Mouse (Mus musculus): ENCODE measurements at regions not wholly inside any gene's neighbourhood (a gene's known extent, or its start where the extent isn't known, plus 50 kb on each side); places are given as distances from the start of the nearest gene placed in this dataset.

DNA sequence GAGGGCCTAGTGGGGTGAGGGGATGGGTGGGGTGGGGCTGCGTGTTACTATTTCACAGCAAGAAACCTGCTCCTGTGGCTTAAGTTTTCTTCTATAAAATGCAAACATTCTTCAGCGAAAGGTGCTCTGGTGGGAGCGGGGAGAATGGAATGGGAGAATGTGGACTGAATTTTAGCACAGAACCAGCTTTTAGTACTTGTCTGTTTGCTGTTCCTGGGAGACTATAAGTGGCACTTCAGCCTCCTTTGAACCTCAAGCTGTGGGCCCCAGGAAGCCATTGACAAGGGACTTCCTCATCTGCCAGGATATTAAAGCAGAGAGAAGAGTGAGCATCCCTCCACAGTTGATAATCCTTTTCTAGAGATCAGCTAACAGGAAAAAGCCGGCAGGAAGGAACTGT is 580.2 kb downstream of the Zfp706 start:
- DNase-seq (ENCODE audit: low read depth, low spot score), result no peak

DNA sequence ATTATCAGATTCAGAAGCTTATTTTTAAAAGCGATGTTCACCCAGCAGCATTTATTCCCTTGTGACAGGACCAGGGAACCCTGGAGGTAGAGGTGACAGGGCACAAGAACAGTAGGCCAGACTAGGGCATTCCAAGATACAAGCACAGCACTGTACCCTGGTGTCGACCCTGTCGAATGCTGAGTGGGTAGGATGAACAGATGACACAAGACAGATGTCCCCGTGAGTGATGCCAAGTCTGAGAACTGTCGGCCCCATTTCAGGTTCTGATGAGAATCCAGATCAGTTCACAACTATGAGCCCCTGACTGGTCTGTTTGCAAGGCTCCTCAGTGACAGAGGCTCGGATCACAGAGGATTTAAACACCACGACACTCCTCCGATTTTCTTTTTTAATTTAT is 581.7 kb downstream of the Zfp706 start:
- DNase-seq (ENCODE audit: low read depth, low spot score), result no peak

- no peak for DNase-seq (ENCODE audit: low read depth, low spot score)
These were observed 583.5 kb downstream of the Zfp706 start for GRCm38 (mm10) chr15:36424047-36424446.

- DNase-seq (ENCODE audit: low read depth, low spot score), result no peak
These were observed 584.8 kb downstream of the Zfp706 start for GRCm38 (mm10) chr15:36422781-36423180.

- DNase-seq (ENCODE audit: low read depth, low spot score), result no peak
These were observed 587.6 kb downstream of the Zfp706 start for GRCm38 (mm10) chr15:36419943-36420480.

DNA sequence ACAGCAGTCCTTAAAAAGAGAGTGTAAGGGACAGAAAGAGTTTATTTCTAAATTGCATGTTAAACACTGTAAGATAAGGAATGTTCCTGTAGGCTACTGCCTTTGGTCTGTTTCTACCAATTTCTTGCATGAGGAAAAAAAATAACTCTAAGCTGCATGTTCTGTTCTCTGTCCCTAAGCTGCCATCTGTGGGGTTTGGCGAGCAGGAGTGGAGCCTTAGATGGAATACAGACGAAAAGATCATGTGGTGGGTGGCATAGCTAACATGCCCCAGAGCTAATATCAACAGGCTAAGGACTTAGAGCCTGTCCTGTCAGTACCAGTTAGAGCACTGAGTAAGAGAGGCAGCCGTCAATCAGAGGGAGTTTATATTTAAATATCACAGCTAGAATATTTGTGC is 590.1 kb downstream of the Zfp706 start:
- DNase-seq (ENCODE audit: low read depth, low spot score), result no peak

GRCm38 (mm10) chr15:36415552-36416249 is 591.9 kb downstream of the Zfp706 start:
- no peak for DNase-seq (ENCODE audit: low read depth, low spot score)

DNA sequence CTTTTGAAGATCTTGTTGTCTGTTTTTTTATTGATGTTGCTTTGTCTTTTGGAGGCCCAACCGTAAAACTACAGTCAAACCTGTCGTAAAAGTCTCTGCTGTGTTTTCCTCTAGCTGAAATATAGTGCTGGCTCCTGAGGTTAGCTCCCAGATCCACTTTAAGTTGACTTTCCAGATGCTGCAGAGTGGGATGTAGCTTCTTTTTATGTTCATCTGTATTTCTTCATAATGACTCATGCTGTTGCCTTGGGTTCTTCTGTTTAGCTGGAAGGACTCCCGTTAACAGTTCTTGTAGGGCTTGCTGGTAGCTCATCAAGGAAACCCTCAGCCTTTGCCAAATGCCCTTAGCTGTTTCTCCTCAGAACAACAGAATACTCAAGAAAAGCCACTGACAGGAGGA is 595.6 kb downstream of the Zfp706 start:
- no peak for DNase-seq (ENCODE audit: low read depth, low spot score)

GRCm38 (mm10) chr15:36405446-36405845 is 602.1 kb downstream of the Zfp706 start:
- no peak for DNase-seq (ENCODE audit: low read depth, low spot score)

- no peak for DNase-seq (ENCODE audit: low read depth, low spot score)
These were observed 604.0 kb downstream of the Zfp706 start for GRCm38 (mm10) chr15:36403336-36404119.

DNA sequence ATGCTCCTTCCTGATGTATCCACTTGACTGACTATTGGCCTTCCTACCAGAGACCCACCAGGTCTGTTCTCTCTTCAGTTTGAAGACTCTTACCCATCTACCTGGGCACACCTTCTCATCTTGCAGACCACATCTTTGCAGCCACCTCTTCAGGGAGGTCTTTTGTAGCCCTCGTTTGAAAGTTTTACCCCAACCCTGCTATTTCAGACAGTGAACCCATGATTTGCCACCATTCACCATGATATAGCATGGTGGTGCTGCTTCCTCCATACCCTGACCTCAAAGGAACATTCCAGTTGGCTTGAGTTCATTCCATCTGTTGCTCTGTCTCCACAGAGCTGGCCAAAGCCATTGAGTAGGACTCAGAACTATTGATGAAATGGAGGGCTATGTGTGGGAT is 605.5 kb downstream of the Zfp706 start:
- no peak for DNase-seq (ENCODE audit: low read depth, low spot score)

DNA sequence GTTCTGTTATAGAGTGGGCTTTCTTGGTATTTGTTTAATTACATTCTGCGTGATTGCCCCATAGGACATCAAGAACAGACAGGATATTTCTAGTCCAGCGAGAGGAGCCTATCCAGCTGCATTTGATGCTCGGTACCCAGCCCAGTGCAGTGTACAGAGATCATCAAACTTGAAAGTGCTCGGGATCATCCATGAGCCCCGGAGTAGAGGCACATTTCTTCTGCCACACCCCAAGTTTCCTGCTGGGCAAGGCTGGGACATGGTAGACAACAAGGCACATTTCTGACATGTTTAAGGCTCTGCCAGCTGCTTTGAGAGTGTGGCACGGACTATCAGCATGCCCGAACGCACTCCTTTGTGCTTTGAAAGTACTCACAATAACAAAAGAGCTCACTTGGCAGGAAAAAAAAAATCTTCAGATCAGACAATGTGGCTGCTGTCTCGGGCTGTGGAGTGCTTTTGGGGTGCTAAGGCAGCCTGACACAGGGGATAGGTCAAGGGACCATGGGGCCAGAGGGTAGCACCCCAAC is 607.2 kb downstream of the Zfp706 start:
- DNase-seq (ENCODE audit: low read depth, low spot score), result no peak

GRCm38 (mm10) chr15:36399355-36400012 is 608.1 kb downstream of the Zfp706 start:
- DNase-seq (ENCODE audit: low read depth, low spot score), result no peak

- DNase-seq (ENCODE audit: low read depth, low spot score), result no peak
These were observed 609.2 kb downstream of the Zfp706 start for GRCm38 (mm10) chr15:36398099-36398982.

DNA sequence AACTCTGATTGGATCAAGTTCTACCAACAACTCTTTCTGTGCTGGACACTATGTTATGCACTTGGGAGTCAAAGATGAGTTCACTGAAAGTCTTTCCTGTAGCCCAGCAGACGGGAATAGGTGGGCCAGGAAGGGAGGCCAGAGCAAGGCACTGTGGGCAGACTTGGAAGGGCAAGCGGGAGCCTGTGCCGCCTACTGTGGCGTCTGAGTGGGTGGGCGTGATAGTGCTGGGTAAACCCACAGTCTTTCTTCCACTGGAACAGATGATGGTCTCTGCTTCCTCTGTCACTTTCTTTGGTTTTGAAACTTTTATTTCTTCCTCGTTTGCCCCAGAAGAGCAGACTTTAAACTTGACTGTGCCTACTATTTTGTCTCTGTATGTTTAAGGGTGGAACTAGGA is 610.8 kb downstream of the Zfp706 start:
- no peak for DNase-seq (ENCODE audit: low read depth, low spot score)

DNA sequence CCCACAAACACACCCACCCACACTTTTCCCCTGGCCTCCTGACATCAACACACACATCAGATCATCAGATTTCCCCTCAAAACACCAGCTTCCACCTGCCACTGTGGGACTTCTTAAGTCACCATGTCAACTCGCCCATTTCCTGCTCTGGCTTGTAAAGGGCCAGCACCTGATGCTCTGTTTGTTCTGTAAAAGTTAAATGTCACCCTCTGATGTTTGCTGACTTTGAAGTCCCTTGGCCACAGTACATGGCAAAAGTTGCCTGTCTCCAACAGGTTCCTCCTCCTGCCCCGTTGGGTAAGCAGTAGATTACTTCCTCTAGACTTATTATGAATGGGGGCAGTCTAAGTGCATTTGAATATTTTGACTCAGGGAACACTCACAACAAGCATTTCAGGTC is 611.3 kb downstream of the Zfp706 start:
- DNase-seq (ENCODE audit: low read depth, low spot score), result no peak

DNA sequence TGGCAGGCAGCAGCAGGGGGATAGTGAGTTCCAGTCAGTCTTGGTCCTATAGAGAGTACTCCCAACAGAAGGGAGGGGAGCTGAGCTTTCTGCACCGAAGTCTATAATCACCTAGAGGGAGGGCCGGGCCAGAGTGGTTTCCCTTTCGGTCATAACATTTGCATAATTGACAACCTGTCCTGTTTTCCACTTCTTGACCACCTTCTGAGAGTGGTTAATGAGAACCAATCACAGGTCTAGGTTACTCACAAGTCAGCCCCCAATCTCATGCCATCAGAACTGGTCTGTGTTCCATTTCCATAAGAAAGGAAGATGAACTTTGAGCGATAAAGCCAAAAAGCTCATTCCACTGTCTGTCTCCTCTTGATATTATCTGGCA is 611.9 kb downstream of the Zfp706 start:
- DNase-seq (ENCODE audit: low read depth, low spot score), result no peak

DNA sequence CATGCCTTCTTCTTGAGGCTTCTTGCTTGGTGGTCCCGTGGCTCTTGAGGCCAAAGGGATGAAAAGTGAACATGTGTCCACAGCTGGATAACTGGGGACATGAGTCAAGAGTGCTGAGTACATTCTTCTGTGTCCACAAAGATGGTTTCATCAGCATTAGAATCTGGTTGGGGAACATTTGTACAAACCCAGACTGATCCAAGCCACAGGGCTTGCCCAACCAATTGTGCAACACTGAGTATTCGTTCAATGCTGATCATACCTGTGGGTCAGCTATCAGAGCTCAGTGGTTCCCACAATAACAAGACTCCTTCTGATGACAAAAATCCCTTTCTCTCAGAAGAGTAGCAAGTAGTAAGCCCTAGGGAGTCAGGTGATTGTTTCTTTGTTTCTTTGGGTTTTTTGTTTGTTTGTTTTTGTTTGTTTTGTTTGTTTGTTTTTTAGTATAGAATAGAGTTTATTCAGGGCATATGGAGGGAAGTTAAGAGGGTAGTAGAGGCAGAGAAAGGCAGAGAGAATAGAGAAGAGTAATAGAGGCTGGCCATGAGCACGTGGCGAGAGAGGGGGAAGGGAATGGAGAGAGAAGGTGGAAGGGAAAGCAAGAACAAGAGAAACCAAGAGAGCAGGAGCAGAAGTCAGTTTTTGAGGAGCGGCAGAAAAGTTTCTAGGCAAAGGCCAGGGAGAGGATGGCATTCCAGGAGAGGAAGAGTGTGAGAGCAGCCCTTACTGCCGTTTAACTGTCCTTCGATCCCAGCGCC is 612.5 kb downstream of the Zfp706 start:
- DNase-seq (ENCODE audit: low read depth, low spot score), result no peak

GRCm38 (mm10) chr15:36389775-36390174 is 617.8 kb downstream of the Zfp706 start:
- DNase-seq (ENCODE audit: low read depth, low spot score), result peak; percentile 27

GRCm38 (mm10) chr15:36381228-36381671 is 626.3 kb downstream of the Zfp706 start:
- DNase-seq (ENCODE audit: low read depth, low spot score), result no peak
